Mouse (Mus musculus): Measurements from ENCODE around the gene 1700024P04Rik.

DNA sequence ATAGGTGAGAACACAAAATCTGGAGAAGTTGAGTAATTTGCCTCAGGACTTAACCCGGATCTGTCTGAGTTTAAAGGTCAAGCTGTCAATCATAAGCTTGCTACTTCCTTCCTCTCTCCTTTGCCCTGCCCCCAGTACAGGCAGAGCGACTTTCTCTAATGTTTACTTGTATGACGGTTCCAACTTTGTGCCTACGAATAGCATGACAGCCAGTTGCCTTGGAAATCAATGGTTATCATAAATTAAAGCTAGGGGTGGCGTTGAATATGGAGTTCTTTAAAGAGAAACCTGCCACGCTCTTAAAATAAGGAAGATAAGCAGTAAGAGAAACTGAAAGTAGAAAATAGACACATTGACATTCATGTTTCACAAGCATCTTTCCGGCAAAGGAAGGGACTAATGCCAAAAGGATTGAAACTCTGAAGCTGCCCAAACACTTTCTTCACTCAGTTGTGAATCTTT, 39.7 kb downstream of the 1700024P04Rik start:
- no peak for TF ChIP-seq POLR2A (IDR thresholded peaks at IDR 0.05; ENCODE audit: insufficient read length, low read depth)
- TF ChIP-seq USF1 (IDR thresholded peaks at IDR 0.05; ENCODE audit: low read depth): no peak
- no peak for TF ChIP-seq TCF12 (IDR thresholded peaks at IDR 0.05; ENCODE audit: insufficient read depth, poor library complexity, severe bottlenecking)
- TF ChIP-seq MYOD1 (IDR thresholded peaks at IDR 0.05; ENCODE audit: control insufficient read depth in 1 of 3, insufficient read length in 2 of 3, low read depth in 2 of 3): no peak
- TF ChIP-seq POLR2AphosphoS2 (IDR thresholded peaks at IDR 0.05; ENCODE audit: insufficient read length, low read depth): no peak
- no peak for TF ChIP-seq MAX (IDR thresholded peaks at IDR 0.05; ENCODE audit: low read depth)
- TF ChIP-seq E2F4 (IDR thresholded peaks at IDR 0.05; ENCODE audit: insufficient read depth): no peak
- no peak for TF ChIP-seq CEBPB (IDR thresholded peaks at IDR 0.05; ENCODE audit: insufficient read depth, poor library complexity, severe bottlenecking)
- TF ChIP-seq MYOG (IDR thresholded peaks at IDR 0.05; ENCODE audit: control insufficient read depth in 1 of 3, insufficient read depth in 1 of 3, insufficient read length in 2 of 3, low read depth in 2 of 3): no peak
- no peak for TF ChIP-seq SRF (IDR thresholded peaks at IDR 0.05; ENCODE audit: control insufficient read depth, insufficient read length, low read depth)
- TF ChIP-seq REST (IDR thresholded peaks at IDR 0.05; ENCODE audit: insufficient read depth, insufficient read length): no peak
- no peak for TF ChIP-seq TCF3 (IDR thresholded peaks at IDR 0.05; ENCODE audit: insufficient read length, low read depth)
